Mouse (Mus musculus) kidney, postnatal 10 days (tissue): ENCODE measurements at regions not wholly inside any gene's neighbourhood (a gene's known extent, or its start where the extent isn't known, plus 50 kb on each side); places are given as distances from the start of the nearest gene placed in this dataset.

Experiments
- DNase-seq: peaks from one replicate; pipeline ENCODE4 v3.0.0; 2021; ENCODE audit warnings: mixed read lengths

DNA sequence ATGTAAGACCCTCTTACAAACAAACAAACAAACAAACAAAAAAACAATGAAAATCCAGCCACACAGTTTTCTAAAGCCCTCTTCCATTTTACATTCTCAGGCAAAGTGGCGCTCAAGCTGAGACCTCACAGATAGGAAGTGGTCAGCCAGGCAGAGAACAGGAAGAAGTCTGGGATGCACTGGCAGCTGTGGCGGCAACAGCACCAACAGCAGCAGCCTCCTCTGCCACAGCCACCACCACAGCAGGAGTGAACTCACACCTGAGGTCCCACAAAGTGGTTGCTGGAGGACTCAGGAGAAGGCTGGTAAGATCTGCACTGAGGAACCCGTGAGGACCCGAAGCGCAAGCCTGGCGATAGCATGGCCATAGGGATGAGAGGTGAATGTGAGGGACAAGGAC lies 156.3 kb downstream of the Grm4 start:
- DNase-seq: no peak

DNA sequence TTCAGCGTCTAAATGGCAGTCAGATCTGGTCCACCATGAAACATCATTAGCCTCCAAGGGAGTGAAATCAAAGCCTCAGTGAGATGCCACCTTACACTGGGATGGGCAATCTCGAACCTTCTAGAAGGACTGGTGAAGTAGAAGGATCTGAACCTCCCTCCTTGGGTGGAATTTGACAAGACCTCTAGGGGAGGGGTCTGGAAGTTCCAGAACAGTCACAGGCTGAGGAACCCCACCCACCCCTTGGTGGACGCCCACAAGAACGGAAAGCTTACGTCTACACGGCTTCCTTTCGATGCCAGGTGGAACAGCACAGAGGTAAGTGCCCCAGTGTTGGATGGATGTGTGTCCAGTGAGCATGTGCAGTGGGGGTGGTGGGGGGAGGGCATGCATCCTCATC lies 156.9 kb downstream of the Grm4 start:
- DNase-seq: no peak

DNA sequence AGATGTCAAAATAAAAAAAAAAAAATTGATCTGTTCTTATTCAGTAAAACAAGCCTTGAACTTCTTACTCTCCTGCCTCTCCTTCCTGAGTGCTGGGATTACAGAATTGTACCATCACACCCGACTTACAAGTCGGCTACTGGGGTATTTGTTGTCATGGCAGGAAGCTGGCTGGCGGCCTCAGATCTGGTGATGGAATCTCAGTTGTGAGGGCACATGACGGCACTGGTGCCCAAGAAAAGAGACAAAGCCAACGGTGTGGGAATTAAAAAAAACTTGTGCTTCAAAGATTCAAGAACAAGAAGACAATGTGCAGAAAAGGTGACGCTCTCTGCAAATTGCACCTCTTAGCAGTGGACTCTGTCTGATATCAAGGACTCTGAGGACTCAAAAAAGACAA lies 157.3 kb downstream of the Grm4 start:
- no peak for DNase-seq

DNA sequence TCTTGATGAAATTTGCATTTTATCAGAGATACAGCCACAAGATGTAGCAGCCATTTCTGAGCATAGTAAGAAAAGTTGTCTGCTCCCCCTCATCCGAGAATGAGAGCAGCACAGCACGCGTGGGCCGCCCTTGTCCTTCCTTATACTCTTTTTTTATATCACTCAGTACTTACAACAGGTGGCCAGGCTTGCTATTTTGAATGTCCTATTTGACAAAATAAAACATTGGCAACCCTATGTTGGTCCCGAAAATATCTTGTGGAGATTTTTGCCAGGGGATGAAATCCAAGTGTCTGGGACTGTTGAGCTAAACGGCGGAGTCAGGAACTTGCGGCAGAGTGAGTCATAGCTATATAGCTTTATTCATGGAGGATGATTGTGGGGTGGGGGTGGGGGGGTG lies 158.0 kb upstream of the Lemd2 start:
- no peak for DNase-seq

DNA sequence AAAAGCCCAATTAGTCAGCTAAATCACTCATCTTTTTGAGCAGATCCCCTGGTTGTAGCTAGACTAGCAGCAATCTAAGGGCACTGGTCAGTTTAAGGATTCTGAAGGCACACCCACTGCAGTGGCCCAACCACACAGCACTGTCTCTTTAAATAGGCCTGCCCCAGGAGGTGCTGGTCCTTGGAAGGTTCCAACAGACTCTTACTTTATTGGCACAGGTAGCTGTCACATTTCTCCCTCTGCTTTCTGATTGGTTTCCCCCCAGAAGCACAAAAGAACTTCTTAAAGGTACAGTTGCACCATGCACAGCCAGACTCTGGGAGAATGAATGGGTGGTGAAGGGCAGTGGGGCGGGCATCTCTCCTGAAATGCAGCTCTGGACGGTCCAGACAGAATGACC lies 157.1 kb upstream of the Lemd2 start:
- peak; percentile 20 for DNase-seq

DNA sequence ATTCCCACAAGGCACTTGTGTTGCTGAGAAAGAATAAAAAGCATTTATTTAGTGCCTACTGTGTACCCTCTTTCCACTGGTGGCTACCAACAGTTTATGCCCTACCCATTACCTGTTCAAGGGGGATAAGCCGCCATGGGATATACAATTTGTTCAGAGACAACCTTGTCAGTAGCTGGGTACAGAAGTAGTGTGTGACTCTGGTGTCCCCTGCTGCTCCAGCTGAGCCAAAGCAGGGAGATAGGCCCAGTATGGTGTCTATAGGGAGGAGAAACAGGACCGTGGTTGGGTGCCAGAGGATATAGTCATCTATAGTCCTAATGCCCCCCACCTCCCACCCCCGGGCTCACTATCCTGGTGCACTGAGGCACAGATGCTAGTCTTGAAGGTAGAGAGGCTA lies 152.6 kb upstream of the Lemd2 start:
- DNase-seq: peak; percentile 35

DNA sequence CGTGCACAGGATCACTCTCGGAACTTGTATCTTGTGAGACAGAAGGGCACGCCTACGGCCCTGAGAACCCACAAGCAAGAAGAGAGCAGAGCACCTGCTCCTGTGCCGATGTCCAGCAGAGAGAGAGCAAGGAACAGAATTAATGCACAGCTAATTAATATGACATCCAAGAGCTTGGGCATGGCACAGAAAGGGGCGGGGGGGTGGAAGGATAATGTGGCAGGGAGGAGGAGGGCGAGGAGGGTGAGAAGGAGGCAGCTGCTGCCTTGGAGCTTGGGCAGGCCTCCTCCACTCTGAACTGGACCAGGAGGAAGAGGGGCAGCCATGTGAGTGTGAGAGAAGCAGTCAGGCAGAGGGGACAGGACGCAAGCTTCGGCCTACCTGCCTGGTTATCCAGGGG lies 151.4 kb upstream of the Lemd2 start:
- DNase-seq: no peak

DNA sequence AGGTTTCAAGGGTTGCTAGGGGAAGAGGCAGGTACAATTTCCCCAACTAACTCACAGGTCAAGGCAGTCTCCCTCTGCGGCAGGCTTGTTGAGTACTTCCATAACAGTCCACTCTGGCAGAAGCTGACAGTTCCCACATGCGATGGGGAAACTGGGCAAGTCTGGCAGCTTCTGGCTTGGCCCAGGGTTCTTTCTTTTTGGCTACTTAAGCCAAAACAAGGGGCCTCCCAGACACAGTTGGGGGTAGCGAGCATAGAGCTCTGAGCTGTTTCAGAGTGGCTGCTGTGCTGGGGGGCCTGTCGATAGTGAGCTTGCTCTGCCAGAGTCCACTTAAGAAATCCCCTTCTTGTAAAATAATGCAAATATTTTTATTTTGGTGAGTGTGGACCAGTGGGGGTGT lies 150.8 kb upstream of the Lemd2 start:
- no peak for DNase-seq

DNA sequence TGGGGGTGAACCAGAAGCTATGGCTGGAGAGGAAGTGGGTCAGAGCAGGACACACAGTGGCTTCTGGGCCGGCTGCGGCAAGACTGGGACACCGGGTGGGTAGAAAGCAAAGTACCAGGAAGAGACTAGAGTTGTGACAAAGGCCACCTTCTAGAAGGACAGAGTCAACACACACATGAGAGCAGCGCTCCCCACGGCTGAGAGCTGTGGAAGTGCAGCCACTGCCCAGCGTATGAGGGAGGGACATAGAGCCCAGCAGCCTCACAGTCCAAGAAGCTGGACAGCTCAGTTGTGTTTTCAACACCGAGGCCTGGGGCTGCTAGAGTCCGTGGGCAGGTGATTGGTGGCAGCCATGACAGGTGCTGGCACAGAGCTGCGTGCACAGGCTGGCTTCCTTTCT lies 145.6 kb upstream of the Lemd2 start:
- no peak for DNase-seq

DNA sequence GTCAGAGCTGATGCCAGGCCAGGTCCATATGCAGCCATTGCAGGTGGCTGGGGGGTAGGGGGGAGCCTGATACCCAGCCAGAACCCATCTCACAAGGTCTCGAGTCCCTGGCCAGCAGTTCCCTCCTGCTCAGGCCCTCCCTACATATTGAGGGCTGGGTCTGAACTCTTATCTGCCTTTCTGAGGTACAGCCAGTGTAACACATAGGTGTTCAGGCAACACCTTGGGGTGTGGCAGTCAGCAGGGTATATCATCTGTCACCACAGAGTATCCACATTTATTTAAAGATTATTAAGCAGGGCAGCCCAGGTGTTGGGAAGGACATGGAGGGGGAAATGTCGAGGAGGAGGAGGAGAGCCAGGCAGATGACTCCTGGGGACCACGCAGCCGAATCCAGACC lies 145.2 kb upstream of the Lemd2 start:
- DNase-seq: no peak

DNA sequence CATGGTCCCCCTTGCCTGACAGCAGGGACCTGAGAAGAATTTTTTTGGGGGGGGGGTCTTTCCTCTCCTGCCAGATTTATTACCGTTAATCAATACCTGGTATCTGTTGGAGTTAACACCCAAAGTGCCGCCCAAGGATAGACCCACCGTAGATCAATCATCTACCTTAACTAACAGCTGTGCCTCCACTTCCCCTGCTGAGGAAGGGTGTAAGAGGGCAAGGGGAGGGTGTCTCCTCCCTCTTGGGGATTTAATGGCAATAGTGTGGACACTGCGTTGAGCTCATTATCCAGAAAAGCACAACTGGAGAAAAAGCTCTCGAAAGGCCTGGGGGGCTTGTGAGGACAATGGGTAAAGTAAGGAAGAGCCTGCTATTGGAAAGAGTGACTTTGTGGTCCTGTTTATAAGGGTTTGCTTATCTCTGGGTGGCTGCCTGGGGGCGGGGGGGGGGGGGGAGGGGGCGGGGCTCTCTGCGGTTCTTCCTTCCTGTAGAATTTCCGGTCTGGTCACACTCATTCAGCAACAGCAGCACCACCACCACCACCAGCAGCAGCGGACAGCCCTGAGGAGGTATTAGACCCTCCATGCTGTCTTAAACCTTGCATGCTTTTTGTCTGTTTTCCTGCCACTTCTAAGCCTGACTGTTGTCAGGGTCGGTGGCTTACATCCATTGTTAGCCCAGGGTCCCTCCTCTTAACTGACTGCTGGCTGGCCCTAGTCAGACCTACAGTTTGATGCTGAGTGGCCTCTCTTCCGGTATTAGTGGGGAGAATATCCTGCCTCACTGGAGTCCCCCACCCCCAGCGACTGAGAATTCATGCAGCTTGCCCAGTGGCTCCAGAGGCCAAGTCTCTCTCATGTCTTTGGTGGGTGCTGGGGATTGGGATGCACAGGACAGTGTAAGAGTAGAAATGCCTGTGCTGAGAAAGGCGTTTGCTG lies 138.0 kb upstream of the Lemd2 start:
- no peak for DNase-seq

DNA sequence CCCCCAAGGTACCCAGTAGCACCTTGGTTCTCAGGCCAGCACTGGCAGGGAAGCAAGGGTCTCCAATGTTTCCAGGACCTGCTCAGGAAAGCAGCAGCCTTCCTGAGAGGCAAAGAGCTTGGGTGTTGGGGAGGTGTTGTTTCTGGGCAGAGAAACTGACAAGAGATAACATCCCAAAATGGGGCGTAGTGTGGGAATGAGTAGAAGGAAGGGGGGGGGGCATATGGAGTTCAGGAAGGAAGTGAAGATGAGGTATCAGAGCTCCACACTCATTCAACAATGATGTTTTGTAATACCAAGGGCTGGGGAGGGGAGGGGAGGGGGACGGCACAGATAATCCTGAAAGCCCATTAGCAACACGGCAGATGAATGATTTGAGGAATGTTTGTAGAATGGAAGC lies 135.6 kb upstream of the Lemd2 start:
- DNase-seq: no peak

DNA sequence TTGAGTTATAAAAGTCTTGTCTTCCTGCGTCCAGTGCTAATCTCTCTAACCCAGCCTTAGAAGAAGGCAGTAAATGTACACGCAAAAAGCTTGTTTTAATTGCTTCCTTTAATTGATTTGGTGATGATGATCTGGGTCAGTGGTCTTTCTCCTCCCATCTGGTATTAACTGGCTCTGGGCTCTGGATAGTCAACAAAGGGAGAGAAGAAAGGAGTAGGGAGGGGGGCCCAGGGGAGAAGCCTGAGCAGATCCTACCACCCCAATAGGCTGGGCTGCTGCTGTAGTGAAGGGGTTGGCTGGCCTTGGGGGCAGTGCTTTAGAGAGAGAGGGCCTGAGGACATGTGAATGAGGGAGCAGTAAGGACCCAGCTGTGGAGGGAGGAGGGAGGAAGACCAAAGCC lies 135.0 kb upstream of the Lemd2 start:
- no peak for DNase-seq

DNA sequence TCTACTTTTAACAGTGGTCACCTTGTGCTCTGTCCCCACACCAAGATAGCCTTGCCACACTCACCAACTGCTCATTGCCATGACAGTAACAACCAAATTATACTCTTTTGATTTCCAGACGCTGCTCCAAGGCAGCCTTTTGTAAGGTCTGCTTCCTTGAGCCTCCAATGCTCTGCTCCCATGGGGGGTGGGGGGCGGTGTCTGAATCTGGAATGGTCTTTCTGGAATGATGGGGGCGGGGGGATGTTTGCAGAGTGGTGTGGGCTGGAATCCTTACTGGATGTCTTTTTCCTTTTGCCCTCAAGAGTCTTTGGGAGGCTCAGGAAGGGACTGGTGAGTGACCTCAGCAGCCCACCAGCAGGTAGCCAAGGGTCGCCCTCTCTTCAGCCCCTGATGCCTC lies 131.4 kb upstream of the Lemd2 start:
- no peak for DNase-seq

DNA sequence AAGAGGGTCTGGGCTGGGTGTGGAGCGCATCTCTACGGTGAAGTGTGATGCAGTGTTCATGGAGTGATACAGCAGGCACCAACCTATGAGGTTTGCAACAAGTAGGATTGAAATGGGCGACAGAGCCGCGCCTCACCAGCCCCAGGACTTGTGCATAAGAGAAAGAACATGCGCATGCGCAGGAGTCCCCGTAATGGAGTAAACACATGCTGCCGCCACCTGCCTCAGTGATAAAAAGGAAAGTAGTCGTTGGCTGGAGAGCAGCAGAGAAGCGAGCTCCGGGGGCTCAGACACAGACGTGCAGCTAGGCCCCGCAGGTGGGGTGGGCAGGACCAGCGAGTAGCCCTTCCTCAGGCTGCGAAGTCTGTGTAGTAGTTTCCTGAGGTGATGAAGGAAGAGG lies 129.3 kb upstream of the Lemd2 start:
- DNase-seq: no peak

DNA sequence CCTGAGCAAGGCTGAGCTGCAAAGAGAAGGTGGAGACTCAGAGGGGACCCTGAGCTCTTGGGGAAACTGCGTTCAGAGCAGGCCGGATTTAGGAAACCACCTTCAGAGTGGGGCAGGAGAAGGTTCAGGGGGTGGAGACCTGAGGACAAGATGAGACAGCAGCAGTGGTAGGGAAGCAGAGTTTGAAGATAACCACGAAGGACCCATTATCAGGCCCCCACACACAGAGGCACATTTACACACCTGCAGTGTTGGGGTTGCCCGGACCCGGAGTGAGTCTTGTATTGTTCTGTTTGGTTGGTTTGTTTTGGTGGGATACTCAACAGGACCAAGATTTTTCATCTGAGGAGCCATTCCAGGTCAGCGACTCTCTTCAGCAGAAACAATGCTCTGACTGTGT lies 128.9 kb upstream of the Lemd2 start:
- no peak for DNase-seq

DNA sequence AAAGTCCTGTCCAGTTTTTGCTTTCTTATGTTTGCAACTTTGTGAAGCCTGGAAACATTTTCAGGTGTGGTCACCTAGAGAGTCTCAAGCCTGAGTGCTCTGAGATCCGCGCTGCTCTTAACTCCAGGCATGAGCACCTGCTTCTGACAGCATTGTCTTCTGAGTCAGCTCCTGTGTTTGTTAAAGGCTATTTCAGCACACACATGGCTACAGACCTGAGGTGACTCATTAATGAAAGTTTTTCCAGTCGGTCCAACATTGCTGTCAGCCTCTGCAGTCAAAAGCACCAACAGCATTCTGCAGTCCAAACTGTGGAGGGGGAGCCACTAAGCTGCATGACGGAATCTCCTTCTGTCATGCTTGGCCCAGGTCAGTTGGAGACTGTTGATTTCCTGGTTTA lies 127.8 kb upstream of the Lemd2 start:
- DNase-seq: peak; percentile 49

DNA sequence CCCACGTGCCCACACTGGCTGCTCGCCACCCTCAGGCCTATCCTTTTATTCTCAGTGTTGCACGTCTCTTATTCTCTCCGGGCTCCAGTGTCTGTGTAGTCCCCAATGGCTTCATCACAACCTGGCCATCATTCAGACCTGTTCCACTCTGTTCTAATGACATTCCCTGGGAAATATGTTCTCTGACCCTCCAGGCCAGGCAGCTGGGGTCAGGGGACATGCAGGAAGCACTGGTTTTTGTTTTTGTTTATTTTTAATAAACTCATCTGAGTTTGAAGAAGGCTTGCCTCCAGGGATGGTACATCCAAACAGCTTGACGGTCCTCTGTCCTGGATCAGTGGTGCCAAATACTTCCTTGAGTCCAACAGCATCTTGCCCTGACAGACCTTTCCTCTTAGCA lies 127.4 kb upstream of the Lemd2 start:
- DNase-seq: no peak

DNA sequence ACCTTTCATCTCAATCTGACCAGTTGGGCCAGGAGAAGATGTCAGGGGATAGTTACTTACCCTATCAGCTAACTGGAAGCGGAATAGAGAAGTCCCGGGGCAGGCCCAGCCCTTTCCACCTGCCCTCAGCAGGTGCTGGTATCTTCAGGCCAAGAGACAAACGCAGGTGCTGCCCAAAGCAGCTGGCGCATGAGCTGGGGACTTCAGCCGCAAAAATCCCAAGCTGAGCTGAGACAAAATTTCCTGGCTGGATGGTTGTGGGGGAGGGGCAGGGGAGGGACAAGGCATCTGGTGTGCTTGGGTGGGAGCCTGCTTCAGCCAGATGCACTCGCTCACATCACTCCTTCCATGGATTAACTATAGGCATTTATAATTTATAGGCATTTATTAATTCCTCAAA lies 125.5 kb upstream of the Lemd2 start:
- DNase-seq: peak; percentile 67

DNA sequence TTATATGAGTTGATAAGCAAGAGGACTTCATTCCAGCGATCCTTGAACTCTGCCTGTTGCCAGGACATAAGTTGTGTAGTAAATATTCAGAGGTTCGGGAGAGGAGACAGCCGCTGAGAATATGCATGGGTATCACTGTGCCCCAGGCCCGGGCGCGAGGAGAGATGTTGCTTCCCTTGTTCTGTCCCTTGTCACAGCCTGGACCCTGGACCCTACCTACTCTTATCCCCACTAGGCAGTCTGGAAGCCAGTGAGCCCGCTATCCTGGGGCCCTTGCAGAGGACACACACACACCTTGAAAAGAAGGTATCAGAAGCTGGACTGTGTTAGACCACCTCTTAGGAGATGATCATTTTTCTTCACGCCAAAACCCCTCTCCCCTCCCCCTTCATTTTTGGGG lies 124.9 kb upstream of the Lemd2 start:
- DNase-seq: no peak

DNA sequence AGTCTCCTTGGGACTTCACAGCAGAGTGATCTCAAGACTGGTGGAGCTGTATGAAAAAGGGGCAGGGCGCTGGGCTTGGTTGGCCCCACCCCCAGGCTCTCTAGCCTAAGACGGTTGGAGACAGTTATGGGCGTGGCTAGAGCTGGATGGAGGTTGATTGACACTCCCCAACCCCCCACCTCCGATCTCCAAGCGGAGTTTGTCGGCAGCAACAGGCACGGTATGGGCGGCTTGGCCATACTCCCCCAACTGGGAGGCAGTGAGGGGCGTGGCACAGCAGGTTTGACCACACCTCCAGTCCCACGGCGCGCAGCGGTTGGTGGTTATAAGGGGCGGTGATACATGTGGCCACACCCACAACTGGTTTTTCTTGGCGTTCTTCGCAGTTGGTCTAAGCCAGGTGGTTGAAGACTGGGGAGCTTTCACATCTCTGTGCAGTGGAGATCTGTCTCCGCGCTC lies 120.8 kb upstream of the Lemd2 start:
- peak; percentile 90 for DNase-seq

DNA sequence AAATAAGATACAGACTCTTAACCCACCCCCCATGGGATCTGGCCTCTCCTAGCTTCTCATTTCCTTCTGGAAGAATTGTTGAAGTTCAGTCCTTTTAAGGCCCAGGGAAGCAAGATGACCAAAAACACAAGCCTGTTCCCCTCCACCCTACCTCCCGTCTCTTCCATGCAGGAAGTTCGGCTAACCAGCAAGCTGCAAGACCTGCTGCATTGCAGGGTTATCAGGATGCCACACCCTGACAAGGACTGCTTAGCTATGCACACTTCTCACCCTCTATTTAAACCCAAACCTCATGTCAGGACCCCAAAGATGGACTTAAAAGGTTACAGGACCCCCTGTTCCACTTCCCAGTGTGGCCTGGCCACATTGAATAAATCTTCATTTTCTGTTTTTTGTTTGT lies 119.2 kb upstream of the Lemd2 start:
- DNase-seq: no peak

DNA sequence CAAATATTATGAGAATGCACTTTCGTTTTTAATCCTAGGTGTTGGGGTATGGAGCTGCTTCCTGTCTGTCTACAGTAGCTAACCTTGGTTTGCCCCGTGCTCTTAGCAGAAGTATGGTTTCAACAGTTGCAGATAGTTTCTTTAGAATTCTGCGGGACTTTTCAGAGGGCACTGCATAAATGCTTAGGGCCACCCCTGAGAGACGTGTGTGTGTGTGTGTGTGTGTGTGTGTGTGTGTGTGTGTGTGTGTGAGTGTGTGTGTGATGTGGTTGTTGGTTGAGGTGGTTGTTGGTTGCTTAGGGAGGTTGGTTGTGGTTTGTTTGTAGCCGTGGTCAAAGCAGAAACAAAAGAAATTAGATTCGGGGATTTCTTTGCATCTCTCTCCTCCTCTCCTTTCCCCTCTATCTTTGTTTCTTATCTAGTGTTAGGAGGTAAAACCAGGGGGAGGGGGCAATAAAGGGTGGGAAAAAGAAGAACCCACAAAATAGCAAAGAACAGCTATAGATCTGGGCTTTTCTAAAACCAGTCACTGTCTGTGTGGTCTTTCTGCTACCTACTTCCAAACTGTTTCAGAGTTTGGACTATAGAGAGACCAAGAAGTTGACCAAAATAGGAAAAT lies 118.7 kb upstream of the Lemd2 start:
- no peak for DNase-seq

DNA sequence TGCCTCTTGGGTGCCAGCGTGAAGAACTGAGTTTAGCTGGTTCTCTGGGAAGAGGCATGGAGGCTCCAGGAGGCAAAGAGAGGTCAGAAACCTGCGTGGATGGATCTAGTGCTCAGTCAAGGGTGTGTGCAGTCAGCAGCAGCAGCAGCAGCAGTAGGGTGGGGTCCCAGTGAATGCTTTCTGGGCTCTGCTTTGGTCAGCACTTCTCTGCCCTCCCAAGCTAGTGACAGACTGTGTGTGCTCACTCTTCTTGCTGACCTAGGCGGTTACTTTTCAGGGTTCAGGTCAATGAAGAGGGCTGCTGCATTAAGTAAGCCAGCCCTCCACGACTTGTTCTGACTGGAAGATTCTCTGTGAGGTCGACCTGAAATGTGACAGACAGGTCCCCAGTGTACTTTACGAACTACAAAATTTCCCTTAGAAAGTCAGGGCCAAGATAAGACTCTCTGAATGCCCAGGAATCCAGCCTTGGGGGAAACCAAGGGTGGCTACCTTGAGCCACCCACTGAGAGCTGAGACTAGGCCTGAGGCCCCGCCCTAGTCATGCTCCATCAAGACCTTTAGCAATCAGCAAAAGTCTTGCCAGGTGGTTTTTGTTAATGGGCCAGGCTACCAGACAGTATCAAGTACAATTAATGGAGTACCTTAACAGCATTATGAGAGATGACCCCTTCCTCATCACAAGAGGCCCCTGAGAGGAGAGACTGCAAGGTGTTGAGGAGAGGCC lies 114.9 kb upstream of the Lemd2 start:
- DNase-seq: no peak
